Mouse (Mus musculus) brown adipose tissue, adult 24 weeks (tissue): Measurements from ENCODE around the gene Zfp536. TPM values are rescaled to one million over a fixed set of nuclear protein-coding genes. Genes with fewer than 3 reads are reported as not detected.

Experiments
- H3K27ac ChIP-seq: fragments of 200-500 bp; replicated peaks from 2 replicates; pipeline ENCODE4 v1.5.1; 2012; ENCODE audit warnings: low read depth, mild to moderate bottlenecking, low read length
- H3K4me1 ChIP-seq: fragments of 200-500 bp; 2 replicates; pipeline ENCODE4 v1.6.1; 2012; ENCODE audit warnings: low read length, mixed read lengths; ENCODE audit not compliant: control insufficient read depth, insufficient read depth, insufficient read length
- H3K4me3 ChIP-seq: fragments of 200-500 bp; 2 replicates; pipeline ENCODE4 v1.5.1; 2012; ENCODE audit warnings: low read depth, mild to moderate bottlenecking, low read length, moderate library complexity; ENCODE audit not compliant: insufficient read depth
- polyA plus RNA-seq: library from polyadenylated mRNA; stranded (reverse); fragments of >200 nt; gene quantifications from 2 replicates; pipeline ENCODE4 v1.2.4, GENCODE M21; 2012; ENCODE audit not compliant: missing spikeins, insufficient read depth, insufficient read length

Gene Zfp536
- polyA plus RNA-seq, 1 experiment, result not detected

GRCm38 (mm10) chr7:37422966-37423365 lies 350.5 kb downstream of the Zfp536 start:
- Histone ChIP-seq H3K27ac (no peak overlapping the region), H3K4me1 (no peaks in the 10 kb centered on the region), H3K4me3 (no peak overlapping the region)

Other genes starting within 250 kb of the Zfp536 start
- 21.0 and 21.2 TPM in 2 replicates for gene Uri1, start 249.9 kb upstream of the Zfp536 start, polyA plus RNA-seq